Mouse (Mus musculus): ENCODE data around the gene Marcks. TPM values are rescaled to one million over a fixed set of nuclear protein-coding genes. Genes with fewer than 3 reads are reported as not detected.

Marcks gene
- total and polyA plus RNA-seq, 2 experiments from 2014 or later: 244 to 539 TPM

- Histone ChIP-seq H3K36me3 (ENCODE audit: insufficient read depth) (no peaks in the 10 kb centered on the region), H3K4me1 (ENCODE audit: insufficient read depth) (no peaks in the 10 kb centered on the region; the same call in 1 of the 2 replicates), H3K4me3 (ENCODE audit: low read depth, low read length) (peak overlapping the region; percentile 100), H3K27me3 (ENCODE audit: insufficient read depth, low read length) (no peaks in the 10 kb centered on the region), H3K27ac (ENCODE audit: low read depth, low read length) (peak overlapping the region; percentile 100), H3K4me2 (ENCODE audit: low read depth) (peak overlapping the region; percentile 88), H3K9me3 (ENCODE audit: low read length) (no peaks in the 10 kb centered on the region), H3K9ac (peak overlapping the region; percentile 100)
- 51% methylated on average over 4 of the region's 4 CpGs for WGBS
- no peak for ATAC-seq
- DNase-seq: no peak
- TF ChIP-seq CTCF (IDR thresholded peaks at IDR 0.05; ENCODE audit: low read depth): no peak
Observed at GRCm38 (mm10) chr10:37141621-37142020, 2.9 kb upstream of the Marcks start.

GRCm38 (mm10) chr10:37140736-37141451 is 2.2 kb upstream of the Marcks start:
- Histone ChIP-seq H3K4me2 (ENCODE audit: low read depth) (peak overlapping the region; percentile 88), H3K27ac (ENCODE audit: low read depth, low read length) (peak overlapping the region; percentile 100), H3K4me3 (ENCODE audit: low read depth, low read length) (peak overlapping the region; percentile 100), H3K9ac (peak overlapping the region; percentile 100), H3K36me3 (ENCODE audit: insufficient read depth) (peaks cover 4% of the 10 kb centered on the region; the same call in 1 of the 2 replicates), H3K9me3 (ENCODE audit: low read length) (no peaks in the 10 kb centered on the region), H3K27me3 (ENCODE audit: insufficient read depth, low read length) (no peaks in the 10 kb centered on the region), H3K4me1 (ENCODE audit: insufficient read depth) (no peaks in the 10 kb centered on the region; the same call in 1 of the 2 replicates)
- no peak for TF ChIP-seq CTCF (IDR thresholded peaks at IDR 0.05; ENCODE audit: low read depth)
- WGBS: 0% methylated on average over 36 of the region's 47 CpGs
- ATAC-seq (peak; percentile 86), DNase-seq (peak; percentile 97)

- ATAC-seq (no peak), DNase-seq (peak; percentile 80)
- Histone ChIP-seq H3K4me2 (ENCODE audit: low read depth) (peak overlapping the region; percentile 88), H3K36me3 (ENCODE audit: insufficient read depth) (peaks cover 5% of the 10 kb centered on the region; the same call in 1 of the 2 replicates), H3K27me3 (ENCODE audit: insufficient read depth, low read length) (no peaks in the 10 kb centered on the region), H3K9me3 (ENCODE audit: low read length) (no peaks in the 10 kb centered on the region), H3K4me3 (ENCODE audit: low read depth, low read length) (peak overlapping the region; percentile 100), H3K27ac (ENCODE audit: low read depth, low read length) (peak overlapping the region; percentile 100), H3K4me1 (ENCODE audit: insufficient read depth) (no peaks in the 10 kb centered on the region; the same call in 1 of the 2 replicates), H3K9ac (peak overlapping the region; percentile 100)
- TF ChIP-seq CTCF (IDR thresholded peaks at IDR 0.05; ENCODE audit: low read depth): no peak
- 1% methylated on average over 24 of the region's 24 CpGs for WGBS
Observed at GRCm38 (mm10) chr10:37140166-37140735, 1.5 kb upstream of the Marcks start.

GRCm38 (mm10) chr10:37139443-37140165 is 884 bp upstream of the Marcks start:
- peaks cover 5% of the 10 kb centered on the region; the same call in 1 of the 2 replicates for H3K36me3 ChIP-seq (ENCODE audit: insufficient read depth)
- DNase-seq (peak; percentile 87), ATAC-seq (no peak)
- H3K27ac ChIP-seq (ENCODE audit: low read depth, low read length): peak overlapping the region; percentile 100
- peaks cover under 1% of the 10 kb centered on the region; the same call in 1 of the 2 replicates for H3K4me1 ChIP-seq (ENCODE audit: insufficient read depth)
- TF ChIP-seq CTCF (IDR thresholded peaks at IDR 0.05; ENCODE audit: low read depth): no peak
- H3K9me3 ChIP-seq (ENCODE audit: low read length): no peaks in the 10 kb centered on the region
- WGBS: under 1% methylated on average over 26 of the region's 26 CpGs
- peak overlapping the region; percentile 100 for H3K4me3 ChIP-seq (ENCODE audit: low read depth, low read length)
- H3K9ac ChIP-seq: peak overlapping the region; percentile 100
- H3K4me2 ChIP-seq (ENCODE audit: low read depth): peak overlapping the region; percentile 88
- no peaks in the 10 kb centered on the region for H3K27me3 ChIP-seq (ENCODE audit: insufficient read depth, low read length)

- Histone ChIP-seq H3K27me3 (ENCODE audit: insufficient read depth, low read length) (no peaks in the 10 kb centered on the region), H3K4me1 (ENCODE audit: insufficient read depth) (peaks cover 6% of the 10 kb centered on the region), H3K9ac (peak overlapping the region; percentile 100), H3K27ac (ENCODE audit: low read depth, low read length) (peak overlapping the region; percentile 100), H3K9me3 (ENCODE audit: low read length) (no peaks in the 10 kb centered on the region), H3K4me2 (ENCODE audit: low read depth) (peak overlapping the region; percentile 88), H3K4me3 (ENCODE audit: low read depth, low read length) (peak overlapping the region; percentile 100), H3K36me3 (ENCODE audit: insufficient read depth) (peaks cover 10% of the 10 kb centered on the region; the same call in 1 of the 2 replicates)
- ATAC-seq (no peak), DNase-seq (no peak)
- under 1% methylated on average over 26 of the region's 26 CpGs for WGBS
- no peak for TF ChIP-seq CTCF (IDR thresholded peaks at IDR 0.05; ENCODE audit: low read depth)
Observed at GRCm38 (mm10) chr10:37138311-37138731, 399 bp downstream of the Marcks start.

- peak overlapping the region; percentile 100 for H3K9ac ChIP-seq
- H3K27me3 ChIP-seq (ENCODE audit: insufficient read depth, low read length): no peaks in the 10 kb centered on the region
- TF ChIP-seq CTCF (IDR thresholded peaks at IDR 0.05; ENCODE audit: low read depth): no peak
- H3K4me3 ChIP-seq (ENCODE audit: low read depth, low read length): peak overlapping the region; percentile 100
- no peak for ATAC-seq
- H3K36me3 ChIP-seq (ENCODE audit: insufficient read depth): peaks cover 10% of the 10 kb centered on the region; the same call in 1 of the 2 replicates
- H3K4me2 ChIP-seq (ENCODE audit: low read depth): peak overlapping the region; percentile 88
- H3K9me3 ChIP-seq (ENCODE audit: low read length): no peaks in the 10 kb centered on the region
- peaks cover 6% of the 10 kb centered on the region for H3K4me1 ChIP-seq (ENCODE audit: insufficient read depth)
- H3K27ac ChIP-seq (ENCODE audit: low read depth, low read length): peak overlapping the region; percentile 100
- DNase-seq: peak; percentile 87
- WGBS: under 1% methylated on average over 24 of the region's 24 CpGs
Observed at GRCm38 (mm10) chr10:37137531-37138310, 999 bp downstream of the Marcks start.
